Mouse (Mus musculus): ENCODE data around the gene Tmem248. TPM values are rescaled to one million over a fixed set of nuclear protein-coding genes. Genes with fewer than 3 reads are reported as not detected.

The Tmem248 gene
- total RNA-seq, 2 experiments from 2014 or later: 35.2 to 43.5 TPM

DNA sequence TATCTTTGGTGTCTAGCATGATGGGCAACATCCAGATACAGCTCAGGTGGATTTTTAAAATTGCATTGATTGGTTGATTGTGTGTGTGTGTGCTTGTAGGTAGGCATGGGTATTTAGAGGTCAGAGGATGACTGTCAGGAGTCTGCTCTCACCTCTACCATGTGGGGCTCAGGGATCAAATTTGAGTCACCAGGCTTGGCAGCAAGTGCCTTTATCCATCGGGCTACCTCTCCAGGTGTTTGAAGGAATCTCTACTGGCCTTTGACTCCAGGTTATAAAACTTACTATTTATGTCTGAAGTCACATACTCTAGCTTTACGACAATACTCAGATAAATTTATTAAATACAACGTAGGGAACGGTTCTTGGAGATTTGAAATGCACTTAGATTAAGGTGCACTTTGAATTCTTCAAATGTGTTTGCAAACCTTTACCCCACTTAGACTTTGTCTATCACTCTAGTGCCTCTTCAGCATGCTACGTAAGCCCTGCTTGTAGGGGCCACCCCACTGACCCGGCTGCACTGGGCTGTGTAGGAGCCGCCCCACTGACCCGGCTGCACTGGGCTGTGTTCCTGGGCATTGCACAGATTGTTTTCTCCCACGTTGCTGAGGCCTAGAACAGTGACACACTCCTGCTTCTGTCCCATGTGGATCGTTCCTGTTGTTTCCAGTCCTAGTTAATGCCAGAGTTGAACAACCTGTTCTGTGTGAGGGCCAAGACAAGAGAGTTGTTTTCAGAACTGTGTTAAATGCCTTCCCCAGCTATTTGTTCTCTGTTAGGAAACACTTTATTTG, 16.4 kb upstream of the Tmem248 start:
- DNase-seq (ENCODE audit: extremely low spot score in 1 of 2, low spot score in 1 of 2): no peak

GRCm38 (mm10) chr5:130203948-130204347, 12.9 kb upstream of the Tmem248 start:
- no peak for DNase-seq (ENCODE audit: extremely low spot score in 1 of 2, low spot score in 1 of 2)

DNA sequence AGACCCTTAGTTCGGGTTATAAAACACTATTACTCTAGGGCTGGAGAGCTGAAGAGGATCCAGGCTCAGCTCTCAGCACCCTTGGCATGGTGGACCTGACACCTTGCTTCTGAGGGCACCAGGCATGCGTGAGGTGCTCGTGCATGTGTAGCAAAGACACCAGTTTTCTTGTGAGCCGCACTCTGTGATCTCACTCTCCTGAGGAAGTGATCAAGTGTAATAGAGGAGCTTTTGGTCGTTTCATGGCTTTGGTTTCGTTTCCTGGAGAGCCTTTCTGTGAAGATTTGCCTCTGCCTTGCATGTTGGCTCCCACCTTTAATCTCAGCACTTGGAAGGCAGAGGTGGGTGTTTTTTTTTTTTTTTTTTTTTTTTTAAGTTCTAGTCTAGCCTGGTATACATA, 12.3 kb upstream of the Tmem248 start:
- DNase-seq (ENCODE audit: extremely low spot score in 1 of 2, low spot score in 1 of 2): no peak

- DNase-seq (ENCODE audit: extremely low spot score in 1 of 2, low spot score in 1 of 2): no peak
Observed at GRCm38 (mm10) chr5:130205441-130206023, 11.3 kb upstream of the Tmem248 start.

GRCm38 (mm10) chr5:130207299-130207698, 9.6 kb upstream of the Tmem248 start:
- no peak for DNase-seq (ENCODE audit: extremely low spot score in 1 of 2, low spot score in 1 of 2)

DNA sequence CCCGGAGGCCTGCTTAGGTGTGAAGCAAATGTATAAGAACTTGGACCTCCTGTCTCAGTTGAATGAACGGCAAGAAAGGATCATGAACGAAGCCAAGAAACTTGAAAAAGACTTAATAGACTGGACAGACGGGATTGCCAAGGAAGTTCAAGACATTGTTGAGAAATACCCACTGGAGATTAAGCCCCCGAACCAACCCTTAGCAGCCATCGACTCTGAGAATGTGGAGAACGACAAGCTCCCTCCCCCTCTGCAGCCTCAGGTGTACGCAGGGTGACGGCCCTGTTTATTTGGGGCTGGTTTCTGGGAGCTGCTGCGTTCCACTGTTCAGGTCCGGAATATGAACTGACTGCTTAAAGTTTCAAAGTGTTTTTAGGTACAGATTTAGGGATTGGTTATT, 3.9 kb upstream of the Tmem248 start:
- DNase-seq (ENCODE audit: extremely low spot score in 1 of 2, low spot score in 1 of 2): no peak

GRCm38 (mm10) chr5:130217406-130217805, 525 bp downstream of the Tmem248 start:
- no peak for DNase-seq (ENCODE audit: extremely low spot score in 1 of 2, low spot score in 1 of 2)

DNA sequence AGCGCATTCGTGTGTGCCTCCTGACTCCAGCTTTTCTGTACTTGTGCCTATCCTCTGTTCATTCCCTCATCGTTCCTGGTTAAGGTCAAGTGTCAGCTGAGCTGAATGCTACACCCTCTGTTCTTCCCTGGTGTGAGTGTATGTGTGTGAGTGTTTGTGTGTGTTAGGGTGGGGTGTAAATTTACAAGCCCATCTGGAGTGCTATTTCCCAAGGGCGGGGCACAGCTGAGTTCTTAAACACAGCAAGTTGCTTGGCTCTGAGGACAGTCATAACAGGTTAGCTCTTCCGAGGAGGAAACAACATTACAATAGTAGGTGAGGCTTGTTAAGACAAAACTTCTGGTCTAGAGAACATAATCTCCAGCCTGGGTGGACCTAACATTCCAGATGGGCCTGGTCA, 1.5 kb downstream of the Tmem248 start:
- DNase-seq (ENCODE audit: extremely low spot score in 1 of 2, low spot score in 1 of 2): no peak

DNA sequence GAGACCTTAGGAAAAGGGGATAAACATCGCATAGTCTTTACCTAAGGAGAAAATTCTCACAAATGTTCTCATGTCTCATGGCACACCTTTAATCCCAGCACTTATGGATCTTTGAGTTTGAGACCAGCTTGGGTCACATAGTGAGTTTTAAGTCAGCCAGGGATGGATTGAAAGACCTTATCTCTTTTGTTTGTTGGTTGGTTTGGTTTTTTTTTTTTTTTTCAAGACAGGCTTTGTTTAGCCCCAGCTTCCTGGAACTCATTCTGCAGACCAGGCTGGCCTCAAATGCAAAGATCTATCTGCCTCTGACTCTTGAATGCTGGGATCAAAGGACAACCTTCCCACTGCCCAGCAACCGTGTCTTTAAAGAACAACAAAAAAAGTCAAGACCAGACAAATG, 4.4 kb downstream of the Tmem248 start:
- no peak for DNase-seq (ENCODE audit: extremely low spot score in 1 of 2, low spot score in 1 of 2)

- no peak for DNase-seq (ENCODE audit: extremely low spot score in 1 of 2, low spot score in 1 of 2)
Observed at GRCm38 (mm10) chr5:130221760-130222145, 4.9 kb downstream of the Tmem248 start.

DNA sequence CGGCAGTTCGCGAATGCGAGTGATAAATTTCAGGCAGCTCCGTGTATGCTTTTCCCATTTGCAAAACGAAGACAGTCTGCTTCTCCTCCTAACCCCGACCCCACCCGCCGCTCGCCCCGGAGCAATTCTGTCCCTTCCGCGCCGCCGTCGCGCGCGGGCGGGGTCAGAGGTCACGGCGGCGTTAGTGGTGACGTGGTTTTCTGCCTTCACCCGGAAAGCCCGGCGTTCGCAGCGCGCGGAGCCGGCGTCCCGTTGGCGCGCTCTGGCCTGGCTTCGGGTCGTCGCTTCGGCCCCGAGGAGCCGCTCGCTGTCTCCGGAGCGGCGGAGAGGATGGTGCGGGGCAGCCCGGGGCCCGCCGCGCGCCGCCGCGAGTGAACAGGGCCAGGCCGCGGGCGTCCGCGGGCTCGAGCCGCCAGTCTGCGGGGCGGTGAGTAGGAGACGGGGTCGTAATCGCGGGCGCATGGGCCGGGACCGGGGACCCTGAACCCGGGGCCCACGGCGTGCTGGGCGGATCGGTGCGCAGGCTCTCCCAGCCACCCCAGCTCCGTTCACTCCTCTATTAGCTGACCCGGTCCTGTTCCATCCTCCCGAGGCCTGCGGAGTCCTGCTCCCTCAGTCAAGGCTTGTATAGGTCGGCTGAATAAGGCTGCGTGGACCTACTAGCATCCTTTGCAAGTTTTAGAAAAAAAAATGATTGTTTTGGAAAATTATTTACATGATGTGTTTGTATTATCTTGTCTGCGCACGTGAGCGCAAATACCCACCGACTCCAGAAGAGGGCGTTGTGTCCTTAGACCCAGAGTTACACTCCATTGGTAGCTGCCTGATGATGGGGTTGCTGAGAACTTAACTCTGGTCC, 5.5 kb downstream of the Tmem248 start:
- peak; percentile 96 to 98 for DNase-seq (ENCODE audit: extremely low spot score in 1 of 2, low spot score in 1 of 2)

DNA sequence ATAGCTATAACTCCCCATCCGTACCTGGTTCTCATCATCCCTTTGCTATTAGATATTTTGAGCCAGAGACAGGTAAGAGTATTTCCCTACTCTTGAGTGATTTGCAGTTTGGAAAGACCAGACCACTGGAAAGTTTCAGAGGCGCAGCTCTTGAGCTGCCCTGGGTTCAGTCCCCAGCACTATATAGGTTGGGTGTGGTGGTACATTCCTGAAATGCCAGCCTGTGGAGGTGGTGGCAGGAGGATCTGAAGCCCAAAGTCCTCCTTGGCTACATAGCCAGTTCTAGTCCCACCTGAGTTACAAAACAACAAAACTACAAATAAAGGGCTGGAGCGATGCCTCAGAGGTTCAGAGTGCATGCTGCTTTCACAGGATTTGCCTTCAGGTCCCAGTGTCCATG, 9.9 kb downstream of the Tmem248 start:
- DNase-seq (ENCODE audit: extremely low spot score in 1 of 2, low spot score in 1 of 2): no peak

DNA sequence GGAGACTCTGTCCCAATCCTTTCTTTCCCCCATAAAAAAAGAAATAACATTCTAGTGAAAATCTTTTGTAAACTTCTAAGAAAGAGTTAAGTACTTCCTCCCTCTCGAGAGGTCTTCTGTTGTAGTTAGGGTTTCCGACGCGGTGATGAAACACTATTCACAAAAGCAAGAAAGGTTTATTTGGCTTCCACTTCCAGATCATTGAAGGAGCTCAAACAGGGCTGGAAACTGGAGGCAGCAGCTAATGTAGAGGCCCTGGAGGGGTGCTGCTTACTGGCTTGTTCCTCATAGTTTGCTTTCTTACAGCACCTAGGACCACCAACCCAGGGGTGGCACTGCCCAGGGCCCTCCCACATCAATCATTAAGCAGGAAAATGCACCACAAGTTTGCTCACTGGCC, 11.2 kb downstream of the Tmem248 start:
- no peak for DNase-seq (ENCODE audit: extremely low spot score in 1 of 2, low spot score in 1 of 2)

DNA sequence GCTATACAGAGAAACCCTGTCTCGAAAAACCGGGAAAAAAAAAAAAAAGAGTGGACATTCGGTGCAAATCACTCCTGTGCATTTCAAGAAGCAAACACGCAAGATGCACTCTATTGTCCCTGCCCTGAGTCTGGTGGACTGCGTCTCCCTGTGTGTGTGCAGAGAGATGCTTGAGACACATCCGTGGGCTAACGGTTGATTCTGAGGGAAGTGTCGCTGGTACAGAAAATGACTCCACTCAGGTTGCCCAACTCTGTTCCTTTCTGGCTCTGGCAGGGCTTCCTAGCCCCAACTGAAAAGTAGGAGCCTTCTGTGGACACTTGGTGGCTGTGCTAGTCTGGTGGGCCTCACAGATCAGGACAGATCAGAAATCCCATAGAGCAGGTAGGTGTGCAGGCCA, 19.4 kb downstream of the Tmem248 start:
- DNase-seq (ENCODE audit: extremely low spot score in 1 of 2, low spot score in 1 of 2): no peak

DNA sequence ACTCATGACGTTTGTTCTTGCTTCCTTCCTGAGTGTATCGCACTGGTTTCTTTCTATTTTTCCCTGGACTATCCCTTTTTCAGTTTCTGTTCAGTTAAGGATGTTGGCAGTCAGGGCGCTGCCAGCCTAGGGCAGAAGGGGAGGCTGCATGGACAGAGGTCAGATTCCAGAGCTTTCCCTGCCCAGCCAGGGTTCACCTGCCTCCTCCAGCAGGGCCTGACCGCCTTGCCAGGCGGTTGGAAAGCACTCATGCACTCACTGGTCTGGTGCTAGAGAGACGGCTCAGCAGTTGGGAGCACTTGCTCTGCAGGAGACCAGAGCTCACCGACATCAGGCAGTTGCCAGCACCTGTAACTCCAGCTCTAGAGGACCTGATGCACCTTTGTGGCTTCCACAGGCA, 22.4 kb downstream of the Tmem248 start:
- DNase-seq (ENCODE audit: extremely low spot score in 1 of 2, low spot score in 1 of 2): no peak

GRCm38 (mm10) chr5:130239856-130240255, 23.0 kb downstream of the Tmem248 start:
- DNase-seq (ENCODE audit: extremely low spot score in 1 of 2, low spot score in 1 of 2): no peak

DNA sequence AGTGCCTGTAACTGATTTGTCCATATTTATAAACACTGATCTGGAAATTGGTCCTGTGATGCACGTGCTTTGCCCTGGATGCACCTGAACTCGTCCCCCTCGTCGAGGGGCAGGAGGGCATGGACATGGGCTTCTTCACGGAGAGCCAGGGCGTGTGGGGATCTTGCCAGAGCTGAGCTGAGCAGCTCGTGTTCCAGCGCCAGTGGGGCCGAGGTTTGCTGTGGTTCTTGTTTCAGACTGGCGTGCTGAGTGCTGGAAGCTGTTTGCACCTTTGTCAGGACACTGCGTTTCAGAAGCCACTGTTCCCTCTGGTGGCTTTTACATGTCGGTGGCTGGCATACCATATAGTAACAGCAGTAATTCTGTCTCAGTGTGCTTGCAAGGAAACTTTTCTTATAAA, 24.5 kb downstream of the Tmem248 start:
- DNase-seq (ENCODE audit: extremely low spot score in 1 of 2, low spot score in 1 of 2): no peak

- no peak for DNase-seq (ENCODE audit: extremely low spot score in 1 of 2, low spot score in 1 of 2)
Observed at GRCm38 (mm10) chr5:130247823-130248222, 30.9 kb downstream of the Tmem248 start.

GRCm38 (mm10) chr5:130254164-130255016, 37.5 kb downstream of the Tmem248 start:
- DNase-seq (ENCODE audit: extremely low spot score in 1 of 2, low spot score in 1 of 2): no peak

DNA sequence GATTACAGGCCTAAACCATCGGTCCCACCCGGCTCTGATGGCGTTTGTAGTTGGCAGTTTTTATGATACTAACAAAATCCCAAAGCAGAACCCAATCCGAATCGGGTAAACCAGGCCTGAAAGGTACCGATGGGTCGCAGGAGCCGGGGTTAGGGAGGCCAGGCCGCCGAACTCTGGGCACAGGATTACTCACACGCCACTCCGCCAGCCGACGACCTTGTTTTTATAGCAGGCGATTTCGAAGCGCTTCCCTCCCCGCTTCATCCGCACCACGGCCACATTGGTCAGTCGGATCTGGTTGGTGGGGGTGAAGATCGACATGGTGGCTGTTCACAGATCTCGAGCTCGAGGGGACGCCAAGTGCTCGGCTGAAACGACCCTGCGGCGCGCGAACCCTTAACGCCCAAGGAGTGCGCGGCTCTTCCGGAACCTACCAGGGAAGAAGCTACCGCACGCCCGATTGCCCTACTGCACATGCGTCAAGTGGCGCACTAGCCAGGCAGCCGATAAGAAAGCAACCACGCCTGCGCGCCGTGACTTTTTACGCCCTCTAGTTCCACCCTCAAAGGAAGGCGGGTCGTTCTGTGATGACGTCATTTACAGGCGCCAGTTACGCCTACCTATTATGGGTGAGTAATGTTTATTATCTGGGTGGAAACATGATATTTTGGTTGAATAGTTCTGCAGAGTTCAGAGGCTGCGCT, 38.3 kb downstream of the Tmem248 start, which contains the start of the genes Sbds and Tyw1:
TSS of gene Sbds (minus strand) at position 514 of the 704 bp plus-strand sequence.
TSS of gene Tyw1 (plus strand) at position 603 of the 704 bp plus-strand sequence.
- peak; percentile 87 to 92 for DNase-seq (ENCODE audit: extremely low spot score in 1 of 2, low spot score in 1 of 2)

All from layer of hippocampus, postnatal 25 days (tissue).